Mouse (Mus musculus): ENCODE data around the gene Zfp277.

GRCm38 (mm10) chr12:40335303-40335702, 110.4 kb downstream of the Zfp277 start:
- TF ChIP-seq CTCF (IDR thresholded peaks at IDR 0.05; ENCODE audit: extremely low read depth, insufficient read length, insufficient replicate concordance, low read depth, low read length) = no peak
- TF ChIP-seq POLR2A (IDR thresholded peaks at IDR 0.05; ENCODE audit: low read depth, low read length) = no peak

Measured in small intestine, adult 2 months (tissue).